Mouse (Mus musculus) forebrain, embryonic 11.5 days (tissue): ENCODE data around the gene Eaf2. TPM values are rescaled to one million over a fixed set of nuclear protein-coding genes. Genes with fewer than 3 reads are reported as not detected.
A peak's percentile ranks its signal among the peaks of the same experiment; 100 is the strongest.
"Not testable (repeated sequence)": the region's sequence is repeated elsewhere in the genome, so short reads cannot be mapped to it uniquely, and the experiment has no call there.

ENCODE experiments used
- ATAC-seq: fragments of 200-750 bp; cut with Nextera tagmentation; replicated peaks from 2 replicates; pipeline ENCODE4 v1.8.0; 2017; ENCODE audit warnings: moderate TSS enrichment; ENCODE audit not compliant: low FRiP score
- DNase-seq: peaks from one replicate; pipeline ENCODE4 v3.0.0-alpha.2; 2017; ENCODE audit warnings: low spot score
- H3K27ac ChIP-seq: fragments of 300-500 bp; sonication (generic); 2 replicates; pipeline ENCODE4 v1.5.1; 2014; ENCODE audit warnings: low read depth, low read length
- H3K27me3 ChIP-seq: fragments of 300-500 bp; sonication (generic); 2 replicates; pipeline ENCODE4 v1.6.1; 2014; ENCODE audit warnings: mild to moderate bottlenecking, low read length, mixed read lengths; ENCODE audit not compliant: control insufficient read depth, insufficient read depth
- H3K36me3 ChIP-seq: fragments of 300-500 bp; sonication (generic); 2 replicates; pipeline ENCODE4 v1.6.1; 2014; ENCODE audit warnings: mild to moderate bottlenecking, low read length, moderate library complexity, mixed read lengths; ENCODE audit not compliant: control insufficient read depth, insufficient read depth
- H3K4me1 ChIP-seq: fragments of 300-500 bp; sonication (generic); replicated peaks from 2 replicates; pipeline ENCODE4 v1.6.1; 2014; ENCODE audit warnings: low read length, mixed read lengths; ENCODE audit not compliant: control insufficient read depth, insufficient read depth
- H3K4me2 ChIP-seq: fragments of 300-500 bp; sonication (generic); 2 replicates; pipeline ENCODE4 v1.6.1; 2014; ENCODE audit warnings: low read depth, mild to moderate bottlenecking, low read length, moderate library complexity, mixed read lengths; ENCODE audit not compliant: severe bottlenecking
- H3K4me3 ChIP-seq: fragments of 300-500 bp; sonication (generic); 2 replicates; pipeline ENCODE4 v1.5.1; 2014; ENCODE audit warnings: low read depth, low read length
- H3K9ac ChIP-seq: fragments of 300-500 bp; sonication (generic); 2 replicates; pipeline ENCODE4 v1.6.1; 2014; ENCODE audit warnings: low read length
- H3K9me3 ChIP-seq: fragments of 300-500 bp; sonication (generic); 2 replicates; pipeline ENCODE4 v1.6.1; 2016; ENCODE audit warnings: low read length, mixed read lengths; ENCODE audit not compliant: control insufficient read depth
- WGBS: fragments of 180-500 bp; shearing (Covaris S2); extraction: QIAGEN DNeasy Blood & Tissue Kit; methylation state at CpG from one replicate; pipeline ENCODE4 v1.1.7; 2014; 5-methylcytosine and 5-hydroxymethylcytosine counted together
- polyA plus RNA-seq: library from polyadenylated mRNA; unstranded; fragments of >200 nt; fragmentation: Nextera tagmentation; extraction: Ambion mirVana; gene quantifications from 2 replicates; pipeline ENCODE4 v1.2.1, GENCODE M21; 2014

Gene Eaf2
- polyA plus RNA-seq, 1 experiment from 2014 or later = 1.4 TPM

GRCm38 (mm10) chr16:36882737-36883343 is 8.0 kb upstream of the Eaf2 start:
- H3K9ac ChIP-seq = no peak overlapping the region
- WGBS = 25% methylated on average over 5 of the region's 5 CpGs
- H3K4me2 ChIP-seq = no peak overlapping the region

GRCm38 (mm10) chr16:36877316-36877715 is 2.5 kb upstream of the Eaf2 start:
- ATAC-seq = no peak
- no peak overlapping the region for H3K9ac ChIP-seq
- DNase-seq = no peak
- H3K27me3 ChIP-seq = no peaks in the 10 kb centered on the region
- no peaks in the 10 kb centered on the region for H3K9me3 ChIP-seq
- no peak overlapping the region for H3K4me2 ChIP-seq
- no peak overlapping the region for H3K4me3 ChIP-seq
- H3K36me3 ChIP-seq = no peaks in the 10 kb centered on the region; the same call in 1 of the 2 replicates
- no peaks in the 10 kb centered on the region; the same call in 1 of the 2 replicates for H3K4me1 ChIP-seq
- H3K27ac ChIP-seq = no peak overlapping the region
- 75% methylated on average over 5 of the region's 5 CpGs for WGBS

More at GRCm38 (mm10) chr16:36882737-36883343, 8.0 kb upstream of the Eaf2 start:
- DNase-seq (no peak), ATAC-seq (no peak)
- Histone ChIP-seq H3K4me3 (no peak overlapping the region), H3K27me3 (no peaks in the 10 kb centered on the region), H3K9me3 (no peaks in the 10 kb centered on the region), H3K4me1 (no peaks in the 10 kb centered on the region), H3K36me3 (no peaks in the 10 kb centered on the region; the same call in 1 of the 2 replicates), H3K27ac (no peak overlapping the region)

GRCm38 (mm10) chr16:36875276-36875851 is 561 bp upstream of the Eaf2 start:
- DNase-seq = no peak
- peak overlapping the region; percentile 91 for H3K4me3 ChIP-seq
- peak; percentile 82; the same call in 1 of the 2 replicates for ATAC-seq
- no peaks in the 10 kb centered on the region for H3K27me3 ChIP-seq
- peak overlapping the region; percentile 73 for H3K4me2 ChIP-seq
- H3K9ac ChIP-seq = peak overlapping the region; percentile 72
- peak overlapping the region; percentile 27; the same call in 1 of the 2 replicates for H3K27ac ChIP-seq
- H3K4me1 ChIP-seq = no peaks in the 10 kb centered on the region; the same call in 1 of the 2 replicates
- H3K9me3 ChIP-seq = no peaks in the 10 kb centered on the region
- under 1% methylated on average over 44 of the region's 48 CpGs for WGBS
- H3K36me3 ChIP-seq = no peaks in the 10 kb centered on the region; the same call in 1 of the 2 replicates

- H3K27me3 ChIP-seq = no peaks in the 10 kb centered on the region
- peaks cover 6% of the 10 kb centered on the region; the same call in 1 of the 2 replicates for H3K36me3 ChIP-seq
- H3K4me1 ChIP-seq = no peaks in the 10 kb centered on the region
- H3K4me3 ChIP-seq = no peak overlapping the region
- WGBS = 96% methylated on average over 2 of the region's 2 CpGs
- DNase-seq (no peak), ATAC-seq (no peak)
- no peak overlapping the region for H3K9ac ChIP-seq
- H3K27ac ChIP-seq = no peak overlapping the region
- no peak overlapping the region for H3K4me2 ChIP-seq
- no peaks in the 10 kb centered on the region for H3K9me3 ChIP-seq
Measured at GRCm38 (mm10) chr16:36869442-36869841, 5.4 kb downstream of the Eaf2 start.

- Histone ChIP-seq H3K4me2 (no peak overlapping the region), H3K4me1 (no peaks in the 10 kb centered on the region)
- 93% methylated on average over 3 of the region's 3 CpGs for WGBS
Measured at GRCm38 (mm10) chr16:36863585-36863984, 11.2 kb downstream of the Eaf2 start.

GRCm38 (mm10) chr16:36851202-36851601 is 23.6 kb downstream of the Eaf2 start:
- Histone ChIP-seq H3K27me3 (no peaks in the 10 kb centered on the region), H3K4me3 (no peak overlapping the region), H3K36me3 (no peaks in the 10 kb centered on the region; the same call in 1 of the 2 replicates), H3K9me3 (no peaks in the 10 kb centered on the region), H3K4me1 (no peaks in the 10 kb centered on the region), H3K9ac (no peak overlapping the region), H3K4me2 (no peak overlapping the region), H3K27ac (no peak overlapping the region)
- DNase-seq (no peak), ATAC-seq (no peak)
- 93% methylated on average over 3 of the region's 3 CpGs for WGBS

More at GRCm38 (mm10) chr16:36863585-36863984, 11.2 kb downstream of the Eaf2 start:
- ATAC-seq = no peak
- Histone ChIP-seq H3K9me3 (no peaks in the 10 kb centered on the region), H3K27me3 (no peaks in the 10 kb centered on the region), H3K36me3 (peaks cover 4% of the 10 kb centered on the region; the same call in 1 of the 2 replicates), H3K27ac (no peak overlapping the region), H3K4me3 (no peak overlapping the region), H3K9ac (no peak overlapping the region)
- no peak for DNase-seq

- not testable (repeated sequence) for ATAC-seq, H3K4me2 ChIP-seq, DNase-seq, H3K4me1 ChIP-seq, H3K27me3 ChIP-seq, H3K27ac ChIP-seq, H3K9me3 ChIP-seq, H3K36me3 ChIP-seq, H3K4me3 ChIP-seq, H3K9ac ChIP-seq
- WGBS = 89% methylated on average over 1 of the region's 1 CpGs
Measured at GRCm38 (mm10) chr16:36846894-36847293, 27.9 kb downstream of the Eaf2 start.

GRCm38 (mm10) chr16:36828820-36829219 is 46.0 kb downstream of the Eaf2 start:
- no peaks in the 10 kb centered on the region for H3K4me1 ChIP-seq
- H3K4me3 ChIP-seq = peak overlapping the region; percentile 81
- WGBS = 4% methylated on average over 11 of the region's 11 CpGs
- peak overlapping the region; percentile 78 for H3K4me2 ChIP-seq
- DNase-seq (peak; percentile 53), ATAC-seq (peak; percentile 57)
- H3K9me3 ChIP-seq = no peaks in the 10 kb centered on the region
- H3K36me3 ChIP-seq = no peaks in the 10 kb centered on the region
- no peaks in the 10 kb centered on the region for H3K27me3 ChIP-seq
- no peak overlapping the region for H3K27ac ChIP-seq
- peak overlapping the region; percentile 95 for H3K9ac ChIP-seq
